Mouse (Mus musculus) neural tube, embryonic 10.5 days (tissue): Measurements from ENCODE around the gene Gm45213.

Experiments used
- DNase-seq: peaks from one replicate; pipeline ENCODE4 v3.0.0-alpha.2; 2017; ENCODE audit warnings: low spot score; ENCODE audit errors: extremely low spot score

Gm45213 gene

DNA sequence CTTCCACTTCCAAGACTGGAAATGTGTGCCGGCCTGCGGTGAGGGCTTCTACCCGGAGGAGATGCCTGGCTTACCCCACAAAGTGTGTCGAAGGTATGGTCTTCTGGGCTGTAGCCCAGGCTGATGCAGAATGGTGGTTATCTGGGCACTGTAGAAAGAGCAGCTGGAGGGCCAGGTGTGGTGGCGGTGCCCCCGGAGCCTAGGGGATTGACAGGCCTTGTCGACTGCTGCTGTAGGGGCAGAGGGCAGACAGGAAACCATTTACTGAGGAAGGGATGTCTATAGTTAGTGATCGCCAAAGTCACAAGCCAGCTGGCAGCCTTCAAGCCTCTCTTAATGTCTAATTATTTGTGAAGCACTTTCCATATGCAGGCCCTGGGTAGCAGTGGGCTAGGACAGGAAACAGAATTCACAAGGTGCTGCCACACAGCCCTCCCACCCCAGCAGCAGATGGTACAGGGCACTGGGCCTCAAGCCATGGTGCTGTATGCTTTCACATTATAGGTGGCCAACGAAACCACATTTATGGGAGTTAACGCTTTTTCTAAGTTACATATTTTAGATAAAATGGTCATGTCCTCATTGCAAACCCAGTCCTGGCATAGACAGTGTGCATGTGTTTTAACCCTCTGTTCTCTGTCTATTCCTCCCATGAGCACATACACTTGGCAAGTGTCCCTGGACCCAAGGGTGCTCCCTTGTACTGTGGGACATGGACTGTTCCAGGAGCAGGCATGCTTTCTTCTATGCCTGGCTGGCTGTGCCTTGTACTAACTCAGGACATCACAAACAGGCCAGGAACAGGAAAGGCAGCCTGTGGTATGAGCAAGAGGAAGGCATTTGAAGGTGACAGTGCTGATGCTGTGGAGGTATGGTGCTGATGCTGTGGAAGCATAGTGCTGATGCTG is at the start of gene Gm45213:
Gene Gm45213 (plus strand): TSS at position 51 of the 908 bp plus-strand sequence.
- no peak for DNase-seq

DNA sequence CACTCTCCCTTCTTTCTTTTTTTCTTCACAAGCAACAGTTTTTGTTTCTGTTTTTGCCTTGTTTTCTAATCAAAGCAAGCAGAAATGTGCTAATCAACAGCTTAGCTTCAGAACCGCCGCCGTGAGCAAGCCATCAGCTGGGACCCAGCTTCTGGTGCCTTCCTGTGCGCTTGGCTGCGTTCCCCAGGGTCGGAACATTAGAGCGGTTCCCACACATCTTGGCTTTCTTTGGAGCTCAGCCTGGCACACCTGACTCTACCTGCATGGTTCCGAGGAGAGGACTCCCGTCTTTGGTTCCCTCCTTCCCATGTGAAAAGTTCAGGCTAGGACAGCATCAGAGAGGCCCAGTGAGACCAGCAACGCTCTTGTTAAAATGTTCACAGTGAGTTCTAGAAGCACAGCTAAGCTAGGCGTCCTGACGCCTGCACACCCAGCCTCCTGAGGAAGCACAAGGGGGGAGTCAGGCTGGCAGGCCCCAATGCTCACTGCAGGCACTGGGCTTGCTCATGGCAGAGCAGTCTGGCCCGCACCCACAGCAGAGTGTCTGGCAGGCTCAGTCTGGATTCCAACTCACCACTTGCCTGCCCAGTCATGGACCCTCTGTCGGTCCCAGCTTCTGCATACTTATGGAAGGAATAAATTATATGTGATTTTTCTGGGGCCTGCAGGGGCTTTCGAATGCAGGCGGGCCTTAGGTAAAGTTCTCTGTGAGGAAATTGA is 42.2 kb upstream of the Gm45213 start:
- DNase-seq: no peak

DNA sequence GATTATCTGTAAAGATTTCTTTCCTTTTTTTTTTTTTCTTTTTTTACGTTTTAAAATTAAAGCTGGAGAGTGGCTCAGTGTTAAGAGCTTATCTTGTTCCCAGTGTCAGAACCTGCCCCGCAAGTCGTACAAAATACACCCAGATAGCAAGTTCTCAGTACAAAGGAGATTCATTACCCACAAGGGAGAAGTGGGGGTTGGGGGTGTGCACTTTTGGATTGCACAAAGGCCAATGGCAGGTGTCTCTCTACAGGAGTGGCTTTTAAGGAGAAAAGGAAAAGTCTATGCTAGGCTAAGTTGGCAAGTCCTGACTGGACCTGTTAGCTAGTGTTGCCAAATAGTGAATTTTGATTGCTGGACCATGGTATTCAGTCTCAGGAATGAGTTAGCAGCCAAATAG is 41.6 kb upstream of the Gm45213 start:
- no peak for DNase-seq

DNA sequence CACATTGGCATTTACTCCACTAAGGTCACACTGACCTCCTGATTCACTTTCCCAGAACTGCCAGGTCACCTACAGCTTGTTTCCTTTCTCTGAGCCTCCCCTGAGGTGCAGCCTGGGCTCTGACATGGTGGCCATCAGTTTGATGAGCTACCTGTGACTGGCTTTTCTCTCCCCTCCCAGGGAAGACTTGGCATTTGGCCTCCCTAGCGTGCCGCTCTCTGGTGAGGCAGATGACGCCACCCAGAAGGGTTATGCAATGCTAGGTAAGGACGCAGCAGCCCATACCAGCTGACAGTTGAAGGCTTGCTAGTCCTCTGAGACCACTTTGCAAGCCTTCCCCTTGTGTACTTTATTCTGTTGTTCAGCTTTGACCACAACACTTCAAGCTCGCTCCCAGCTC is 40.0 kb upstream of the Gm45213 start:
- no peak for DNase-seq

DNA sequence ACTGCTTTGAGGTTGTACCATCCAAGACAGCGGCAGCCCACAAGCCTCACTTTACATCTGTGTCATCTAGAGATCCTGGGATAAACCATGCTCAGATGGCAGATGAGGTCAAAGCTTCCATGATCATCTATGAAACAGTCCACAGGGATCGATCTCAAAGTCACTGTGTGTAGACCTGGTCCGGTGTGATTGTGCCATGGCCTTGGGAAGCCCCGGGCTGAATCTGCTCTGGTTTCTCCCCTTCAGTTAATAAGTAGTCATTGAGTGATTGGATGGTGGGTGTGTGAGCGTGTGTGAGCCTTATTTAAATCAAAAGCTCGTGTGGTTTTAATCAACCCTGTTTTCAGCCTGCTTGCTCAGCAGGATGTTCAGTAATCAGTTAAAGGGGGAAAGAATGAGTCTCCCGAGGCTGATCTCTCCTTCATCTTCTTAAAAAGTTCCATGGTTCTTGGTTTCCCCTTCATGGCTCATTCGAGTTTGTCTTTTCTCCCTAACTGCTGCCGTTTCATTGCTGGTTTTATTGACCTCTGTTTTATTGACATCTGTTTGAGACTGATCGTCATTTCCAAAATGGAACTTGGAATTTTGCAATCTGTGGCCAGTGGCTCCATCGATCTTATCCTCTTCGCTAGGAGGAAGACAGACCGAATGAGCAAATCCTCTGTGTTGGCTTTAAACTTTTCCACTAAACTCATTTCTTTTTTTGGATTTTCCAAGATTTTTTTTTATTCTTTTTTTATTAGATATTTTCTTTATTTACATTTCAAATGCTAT is 39.4 kb upstream of the Gm45213 start:
- DNase-seq: no peak

DNA sequence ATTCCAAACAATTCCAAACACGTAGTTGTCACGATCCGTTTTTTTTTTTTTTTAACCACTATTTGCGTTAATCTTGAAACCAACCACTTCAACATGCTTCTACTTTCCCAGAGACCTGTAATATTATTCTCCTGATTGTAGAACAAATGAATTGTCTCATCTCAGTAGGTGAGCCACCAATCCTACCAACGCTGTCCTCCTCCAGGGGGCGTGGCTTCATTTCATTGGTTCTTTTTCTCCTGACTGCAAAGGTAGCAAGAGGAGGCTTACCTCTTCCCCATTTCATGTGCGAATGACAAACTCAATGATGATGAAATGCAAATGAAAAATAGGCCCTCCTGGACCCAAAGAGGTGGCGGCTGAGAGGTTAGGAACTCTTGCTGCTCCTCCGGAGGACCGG is 38.3 kb upstream of the Gm45213 start:
- no peak for DNase-seq

DNA sequence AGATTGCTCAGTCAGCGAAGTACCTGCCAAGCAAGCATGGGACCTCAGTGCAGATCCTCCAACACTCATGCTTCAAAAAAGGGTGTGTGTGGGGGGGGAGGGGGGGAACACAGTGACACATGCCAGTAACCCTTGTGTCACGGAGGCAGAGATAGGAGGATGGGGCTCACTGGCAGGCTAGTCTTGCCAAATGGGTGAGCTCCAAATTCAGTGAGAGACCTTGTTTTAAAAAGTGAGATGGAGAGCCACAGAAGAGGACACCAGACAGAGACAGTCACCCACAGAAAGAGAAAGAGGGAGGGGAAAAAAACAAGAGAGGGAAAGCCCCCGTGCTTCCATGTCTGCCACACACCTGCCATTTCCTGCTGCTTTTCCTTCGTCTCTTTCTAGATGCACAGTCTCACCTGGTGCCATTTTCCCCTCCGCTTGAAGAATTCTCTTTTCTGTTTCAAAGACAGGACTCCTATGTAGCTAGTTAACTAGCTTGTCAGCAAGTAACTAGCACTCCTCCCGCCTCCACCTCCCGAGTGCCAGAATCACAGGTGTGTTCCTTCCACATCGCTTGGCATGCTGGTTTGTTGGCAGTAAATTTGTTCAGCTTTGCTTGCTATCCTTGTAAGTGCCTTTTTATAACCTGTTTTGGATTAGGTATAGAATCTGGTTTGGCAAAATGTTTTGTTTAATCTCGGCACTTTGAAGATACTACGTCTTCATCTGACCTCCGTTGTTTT is 35.1 kb upstream of the Gm45213 start:
- DNase-seq: no peak

DNA sequence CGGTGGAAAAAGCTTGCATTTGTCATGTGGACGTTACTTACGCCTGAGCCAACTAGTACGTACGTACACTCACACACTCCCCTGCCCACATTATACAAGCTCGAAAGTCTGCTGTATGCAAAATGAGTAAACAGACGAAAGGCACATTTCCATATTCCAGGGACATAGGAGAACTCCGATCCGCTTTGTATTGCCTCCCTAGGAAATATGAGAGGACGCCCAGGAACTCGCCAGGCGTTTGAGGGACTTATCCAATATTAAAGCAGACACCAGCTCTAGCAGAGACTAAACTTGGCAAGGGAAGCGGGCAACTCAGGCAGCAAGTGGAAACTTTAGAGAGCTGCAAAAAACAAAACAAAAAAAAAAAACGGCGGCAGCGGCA is 34.5 kb upstream of the Gm45213 start:
- DNase-seq: no peak

DNA sequence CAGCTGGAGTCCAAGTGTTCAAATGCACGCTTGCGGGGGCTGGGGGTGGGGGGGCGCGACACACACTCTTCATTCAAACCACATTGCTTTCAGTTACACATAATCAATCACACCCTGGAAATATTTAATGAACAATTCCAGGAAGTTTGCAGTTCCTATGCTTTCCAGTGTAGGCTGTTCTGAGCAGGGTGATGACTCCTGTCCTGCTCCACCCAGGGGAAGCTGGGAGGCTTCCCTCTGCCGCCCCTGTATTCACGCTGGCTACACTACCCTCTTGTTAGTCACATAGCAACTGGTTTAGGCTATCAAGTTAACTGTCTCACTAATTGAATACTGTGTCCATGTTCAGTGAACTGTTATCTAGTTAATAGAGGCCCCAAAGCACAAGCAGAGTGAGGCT is 32.9 kb upstream of the Gm45213 start:
- no peak for DNase-seq

DNA sequence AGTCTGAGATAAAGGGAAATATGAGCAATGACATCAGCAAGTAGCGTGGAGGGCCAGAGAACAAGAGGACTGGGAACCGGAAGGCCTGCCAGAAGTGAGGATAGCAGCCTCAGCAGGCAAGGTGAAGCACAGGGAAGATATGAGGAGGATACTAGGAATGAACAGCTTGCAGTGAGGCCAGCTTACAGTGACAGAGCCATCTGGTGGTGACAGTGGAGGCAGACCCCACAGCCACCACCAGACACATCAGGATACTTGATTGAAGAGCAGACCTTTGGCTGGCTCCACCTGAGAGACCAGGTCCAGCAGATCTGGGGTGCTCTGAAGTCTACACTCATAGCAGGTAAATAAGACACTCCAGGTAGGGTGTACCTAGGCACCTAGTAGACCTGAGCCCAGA is 15.7 kb upstream of the Gm45213 start:
- no peak for DNase-seq

DNA sequence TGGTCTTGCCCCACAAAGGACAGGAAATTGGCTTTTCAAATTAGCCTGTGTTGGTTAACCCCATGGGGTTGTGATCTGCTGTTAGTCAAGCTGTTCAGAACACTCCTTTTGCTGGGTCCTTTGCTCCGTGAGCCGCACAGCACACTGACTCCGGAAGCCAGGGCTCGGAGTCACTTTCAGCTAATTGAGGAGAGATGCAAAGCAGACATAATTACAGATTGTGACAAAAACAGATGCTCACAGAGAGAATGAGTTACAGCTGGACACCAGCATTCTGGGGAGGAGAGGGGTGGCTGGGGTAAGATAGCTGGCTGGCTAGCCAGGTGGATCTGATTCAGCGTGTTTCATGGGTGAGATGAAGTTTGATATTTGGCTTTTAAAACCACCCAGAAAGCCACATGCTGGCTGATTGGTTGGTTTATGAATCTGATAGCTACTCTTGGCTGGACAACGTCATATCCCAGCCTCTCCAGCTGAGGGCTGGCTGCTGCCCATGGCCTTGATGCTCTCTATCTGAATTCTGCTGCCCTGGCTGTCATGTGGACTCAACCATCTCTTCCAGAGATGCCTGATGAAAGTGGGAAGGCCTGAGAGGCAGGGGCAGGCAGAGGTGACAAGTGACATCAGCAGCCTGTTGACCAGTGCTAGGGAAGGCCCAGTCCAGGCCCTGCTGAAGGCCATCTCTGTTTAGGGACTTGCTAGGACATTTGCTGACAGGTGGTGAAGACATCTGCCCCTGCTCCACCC is 14.5 kb upstream of the Gm45213 start:
- DNase-seq: no peak

DNA sequence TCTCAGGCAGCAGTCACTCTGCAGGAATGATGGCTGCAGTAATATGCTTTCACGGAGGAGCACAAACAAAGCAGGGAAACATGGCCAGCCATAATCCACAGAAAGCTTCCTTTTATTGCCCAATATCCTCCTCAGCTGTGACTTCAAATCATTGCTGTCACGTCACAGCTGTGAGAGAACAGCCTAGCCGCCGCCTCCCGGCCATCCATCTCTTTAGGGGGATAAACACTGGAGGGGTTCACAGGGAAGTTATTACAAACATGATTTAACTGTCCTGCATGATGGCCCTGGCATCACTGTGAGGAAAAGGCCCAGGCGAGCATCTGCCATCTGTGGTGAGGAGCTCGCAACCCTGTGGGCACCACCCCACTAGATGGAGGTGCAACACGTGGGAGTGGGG is 6.6 kb upstream of the Gm45213 start:
- DNase-seq: no peak

DNA sequence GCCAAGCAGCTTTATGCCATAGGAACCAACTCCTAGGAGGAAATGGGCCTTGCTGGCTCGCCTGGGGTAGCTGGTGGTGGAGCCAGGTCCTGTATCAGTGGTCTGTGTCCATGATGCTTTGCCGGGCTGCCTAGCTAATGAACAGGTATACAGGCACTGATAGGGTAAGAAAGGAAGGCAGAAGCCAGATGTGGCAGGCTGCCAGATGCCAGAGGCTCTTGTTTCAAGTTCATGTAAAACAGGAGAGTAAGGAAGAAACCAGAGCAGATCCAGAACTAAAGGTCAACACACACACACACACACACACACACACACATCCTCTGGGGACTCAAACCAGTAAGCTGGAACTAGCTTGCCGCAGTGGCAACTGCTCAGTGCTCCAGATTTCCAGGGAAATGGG is 5.1 kb upstream of the Gm45213 start:
- no peak for DNase-seq

DNA sequence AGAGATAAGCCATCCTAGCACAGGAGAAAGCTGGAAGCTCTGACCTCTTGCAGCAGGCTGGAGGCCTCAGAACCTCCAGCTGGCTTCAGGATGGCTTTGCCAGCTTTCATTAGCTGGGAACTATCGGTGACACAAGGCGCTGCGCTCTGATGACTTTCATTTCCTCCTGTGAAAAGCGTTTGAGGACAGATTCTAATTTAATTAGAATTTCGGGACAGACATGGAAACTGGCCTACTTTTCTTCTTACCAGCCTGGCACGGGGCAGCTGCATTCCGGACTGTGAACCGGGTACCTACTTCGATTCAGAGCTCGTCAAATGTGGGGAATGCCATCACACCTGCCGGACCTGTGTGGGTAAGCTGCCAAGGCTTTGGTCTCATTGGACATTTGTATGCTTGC is 4.7 kb upstream of the Gm45213 start:
- DNase-seq: no peak

DNA sequence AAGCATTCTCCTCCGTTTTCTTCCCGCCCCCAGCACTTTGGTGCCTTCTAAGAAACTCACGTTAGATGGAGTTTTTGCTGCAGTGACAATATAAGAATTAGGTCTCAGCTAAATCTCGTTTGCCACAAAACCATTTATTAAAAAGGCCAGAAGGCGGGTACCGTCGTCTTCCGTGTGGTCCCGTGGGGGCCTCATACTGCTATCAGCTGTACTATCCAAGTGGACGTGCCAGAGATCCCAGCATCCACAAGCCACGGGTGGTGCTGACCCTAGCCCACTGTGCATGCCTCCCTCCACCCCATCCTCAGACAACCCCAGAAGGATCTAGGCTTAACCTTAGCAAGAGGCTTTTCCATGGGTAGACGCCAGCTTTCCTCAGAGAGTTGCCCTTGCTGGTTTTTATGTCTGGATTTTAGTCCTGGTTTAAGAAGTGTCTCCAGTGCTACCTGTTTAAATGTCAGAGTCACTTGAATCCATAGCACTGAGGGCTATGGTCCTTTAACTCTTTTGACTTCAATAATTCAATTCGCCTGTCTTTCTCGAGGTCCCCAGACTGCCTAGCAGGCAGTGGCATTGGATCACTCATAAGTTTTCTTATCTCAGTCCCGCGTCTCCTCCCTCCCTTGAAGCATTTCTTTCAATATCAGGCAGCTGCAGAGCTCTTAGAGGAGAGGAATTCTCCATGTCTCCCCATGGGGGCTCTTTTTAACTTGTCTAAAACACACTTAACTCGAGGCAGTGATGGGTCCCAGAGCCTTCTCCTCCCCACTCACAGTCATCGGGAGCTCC is 3.2 kb upstream of the Gm45213 start:
- no peak for DNase-seq

DNA sequence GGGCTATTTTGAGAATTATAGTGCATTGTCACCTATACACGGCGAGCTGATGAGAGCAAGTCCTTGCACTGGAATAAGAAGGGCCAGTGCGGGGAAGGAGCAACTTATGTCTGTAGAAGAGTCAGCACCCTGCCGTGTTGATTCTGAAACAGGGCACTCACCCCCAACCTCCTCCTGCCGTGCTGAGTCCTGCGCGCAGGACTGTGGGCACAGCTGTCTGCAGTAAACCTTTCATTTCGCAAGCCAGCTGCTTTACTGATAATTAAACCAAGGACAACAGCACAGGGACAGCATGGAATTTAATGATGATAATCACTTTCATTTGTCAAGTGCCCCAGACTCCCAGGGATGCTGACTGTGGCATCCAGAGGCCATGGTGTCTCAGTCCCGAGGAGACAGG is 1.2 kb downstream of the Gm45213 start:
- DNase-seq: no peak

DNA sequence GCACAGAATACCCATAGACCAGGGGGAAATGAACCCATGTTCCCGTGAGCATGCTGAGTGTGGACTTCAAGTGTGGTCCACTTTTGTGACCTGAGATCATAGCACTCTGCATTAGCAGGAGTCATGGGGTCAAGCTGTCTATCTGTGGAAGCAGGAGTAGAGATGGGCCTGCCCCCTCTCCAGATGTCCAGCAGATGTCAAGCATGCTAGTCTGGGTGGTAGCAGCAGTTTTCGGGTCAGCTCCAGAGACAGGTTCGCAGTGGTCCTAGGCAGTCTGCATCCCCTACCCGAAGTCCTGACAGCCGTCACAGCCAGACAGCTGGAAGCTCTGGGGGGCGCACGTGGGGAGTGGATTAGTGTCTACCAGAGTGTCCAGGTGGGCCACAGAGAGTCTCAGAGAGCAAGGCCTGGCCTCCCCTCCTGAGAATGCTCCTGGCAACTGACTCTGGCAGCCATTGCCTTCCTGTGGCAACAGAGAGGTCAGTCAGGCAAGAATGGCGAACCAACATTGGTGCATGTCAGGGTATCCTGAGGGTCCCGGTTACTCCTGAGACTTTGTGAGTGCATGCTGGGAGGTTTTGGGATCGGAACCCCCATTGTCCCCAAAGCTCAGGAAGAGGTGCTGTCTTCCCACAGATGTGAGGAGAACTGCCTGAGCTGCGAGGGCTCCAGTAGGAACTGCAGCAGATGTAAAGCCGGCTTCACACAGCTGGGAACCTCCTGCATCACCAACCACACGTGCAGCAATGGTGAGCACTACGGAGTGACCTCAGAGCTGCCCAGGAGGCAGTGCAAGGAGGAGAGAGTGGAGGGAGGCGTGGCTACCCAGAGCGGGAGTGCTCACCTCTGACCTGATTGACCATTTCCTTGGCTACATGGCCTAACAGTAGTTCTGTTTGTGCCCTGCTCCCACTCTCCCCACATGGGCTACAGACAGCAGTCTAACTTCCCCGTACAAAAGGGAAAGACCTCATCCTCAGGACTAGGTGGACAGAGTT is 3.8 kb downstream of the Gm45213 start:
- DNase-seq: peak; percentile 61

DNA sequence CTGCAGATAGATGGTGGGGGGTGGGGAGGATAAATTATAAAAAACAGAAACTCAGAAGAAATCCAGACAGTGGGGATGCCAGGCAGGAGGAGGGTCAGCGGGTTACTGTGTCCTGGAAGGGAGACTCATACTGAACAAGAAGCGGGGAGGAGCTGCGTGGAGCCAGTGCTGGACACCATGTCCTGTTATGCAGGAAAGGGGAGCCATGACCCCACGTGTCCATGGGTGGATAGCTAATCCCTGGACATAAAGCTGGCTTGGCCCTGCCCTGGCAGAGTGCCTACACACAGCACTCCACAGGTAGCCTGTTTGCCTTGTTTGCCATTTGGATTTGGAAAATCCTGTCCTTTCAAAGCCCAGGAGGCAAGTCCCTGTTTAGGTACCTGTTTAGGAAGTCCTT is 4.6 kb downstream of the Gm45213 start:
- DNase-seq: no peak
